In the genomic region with DNA sequence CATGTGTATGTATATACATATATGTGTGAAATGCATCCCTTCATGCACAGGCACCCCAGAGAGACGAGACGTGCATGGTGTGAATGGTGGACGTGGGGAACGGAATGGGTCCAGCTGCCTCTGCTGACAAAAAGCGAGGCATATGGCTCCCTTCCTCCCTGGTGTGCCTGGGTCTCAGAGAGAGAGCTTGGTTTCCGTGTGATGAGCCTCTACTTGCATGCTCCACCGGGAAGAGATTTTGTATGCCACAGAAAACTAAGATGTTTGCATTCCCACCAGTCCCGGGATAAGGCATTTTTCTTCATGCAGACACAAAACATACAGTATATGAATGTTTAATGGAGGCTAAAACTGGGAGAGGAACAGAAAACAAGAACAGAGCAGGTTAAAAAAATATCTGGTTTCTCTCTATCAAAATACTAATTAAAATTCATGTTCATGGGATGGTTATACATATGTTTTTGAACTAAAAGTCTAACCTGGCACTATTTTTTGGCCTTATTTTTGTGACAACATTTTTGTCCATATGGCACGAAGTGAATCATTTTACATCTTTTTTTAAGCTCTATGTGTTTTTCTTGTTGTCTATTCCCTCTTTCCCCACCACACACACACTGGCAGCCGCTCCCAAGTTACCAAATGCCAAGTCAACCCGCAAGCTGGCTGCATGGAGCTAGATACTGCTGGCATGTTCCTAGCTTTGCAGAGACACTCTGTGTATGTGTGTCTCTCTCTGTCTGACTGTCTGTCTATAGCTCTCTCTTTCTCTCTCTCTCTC, we compare ENCODE assay signal across 9 mouse cellular contexts.
DNase-seq lines count a peak whose midpoint lies in the region.
"Had no signal": no experiment of that assay in that cellular context is flagged by ENCODE, and none has a peak within 500 bp of the region (broad histone marks: within the 10 kb centered on the region; RNA-seq: fewer than 3 reads in every experiment).

No protein-coding gene starts in this region.

- intact Hi-C loops in heart, postnatal 14 days (cut with DNase I) = no loop called here

- peak; percentile 33 to 38 for DNase-seq in cerebellum, postnatal 36 days
- no peak for DNase-seq in cerebellum, adult 8-10 months
- peak; percentile 34 to 71 for DNase-seq in frontal cortex, adult 2 months (ENCODE audit: extremely low spot score in 1 of 2, low spot score in 1 of 2)
- DNase-seq in layer of hippocampus, postnatal 36 days = peak; percentile 67 to 79
- DNase-seq in right cerebral cortex, postnatal 10 days (ENCODE audit: low spot score in 2 of 2) = peak; percentile 82 to 84
- DNase-seq in heart, postnatal 14 days = no peak
- no peak for DNase-seq in urinary bladder, postnatal 36 days (ENCODE audit: low spot score in 2 of 2)
- DNase-seq in urinary bladder, postnatal 10 days (ENCODE audit: low spot score) = no peak
- DNase-seq: gastrocnemius, adult 2 months had no signal

Comparison
In these comparisons a context has a peak if more than half of its experiments do, and no peak if none do; other contexts are left out.
1. DNase-seq: peak in cerebellum, postnatal 36 days (2 of 2), frontal cortex, adult 2 months (2 of 2), layer of hippocampus, postnatal 36 days (2 of 2) and right cerebral cortex, postnatal 10 days (2 of 2); none in cerebellum, adult 8-10 months (single experiment), heart, postnatal 14 days (0 of 2), urinary bladder, postnatal 36 days (0 of 2) and urinary bladder, postnatal 10 days (single experiment).